Mouse (Mus musculus) right cerebral cortex, postnatal 36 days (tissue): ENCODE results near the gene 1520401A03Rik.

ENCODE experiments used
- DNase-seq, 2 experiments: peaks; one replicate each; pipeline ENCODE4 v3.0.0; 2022; ENCODE audit warnings: low spot score in 2 of 2, mixed read lengths in 1 of 2

1520401A03Rik gene

DNA sequence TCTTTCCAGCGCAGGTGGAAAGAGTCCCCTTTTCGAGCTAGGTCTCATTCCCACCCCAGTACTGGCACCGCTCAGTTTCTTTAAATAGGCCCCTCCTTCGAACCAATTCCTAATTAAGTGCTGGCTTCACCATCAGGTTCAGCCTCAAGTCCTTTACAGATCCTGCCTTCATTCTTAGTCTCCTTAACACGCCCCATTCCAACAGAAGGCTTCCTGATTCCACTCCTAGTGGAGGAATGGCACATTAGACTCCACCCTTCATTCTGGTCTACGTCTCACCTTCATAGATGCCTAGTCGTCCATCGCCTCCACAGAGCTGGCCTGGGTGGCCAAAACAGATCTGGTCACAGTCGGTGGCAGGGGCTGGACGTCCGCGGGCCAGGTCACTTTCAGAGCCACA, 20.4 kb upstream of the 1520401A03Rik start:
- DNase-seq = no peak

DNA sequence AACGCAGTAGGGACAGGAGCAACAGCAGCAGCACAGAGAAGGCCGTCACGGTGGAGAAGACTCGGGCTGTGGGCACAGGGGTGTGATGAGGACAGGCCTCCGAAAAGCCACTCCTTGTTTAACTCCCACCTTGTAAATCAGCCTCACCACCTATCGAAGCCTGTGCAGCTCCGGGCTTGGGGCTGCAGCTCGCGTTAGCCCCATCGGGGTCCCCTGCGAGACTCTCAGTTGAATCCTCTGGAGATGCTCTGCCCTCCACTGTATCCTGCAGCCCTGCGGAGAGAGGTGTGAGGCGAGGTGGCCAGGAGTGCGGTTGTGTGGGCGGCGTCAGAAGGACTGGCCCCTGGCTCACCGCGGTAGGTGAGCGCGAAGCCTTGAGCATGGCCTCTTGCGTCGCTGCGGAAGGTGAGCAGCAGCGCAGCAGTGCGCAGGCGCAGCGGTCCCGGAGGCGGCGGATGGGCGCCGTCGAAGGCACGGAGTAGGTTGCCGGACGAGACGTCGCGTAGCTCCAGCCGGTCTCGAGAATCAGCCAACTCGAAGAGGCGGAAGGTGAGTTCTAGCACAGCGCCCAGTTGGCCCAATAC, 19.7 kb upstream of the 1520401A03Rik start:
- no peak for DNase-seq

DNA sequence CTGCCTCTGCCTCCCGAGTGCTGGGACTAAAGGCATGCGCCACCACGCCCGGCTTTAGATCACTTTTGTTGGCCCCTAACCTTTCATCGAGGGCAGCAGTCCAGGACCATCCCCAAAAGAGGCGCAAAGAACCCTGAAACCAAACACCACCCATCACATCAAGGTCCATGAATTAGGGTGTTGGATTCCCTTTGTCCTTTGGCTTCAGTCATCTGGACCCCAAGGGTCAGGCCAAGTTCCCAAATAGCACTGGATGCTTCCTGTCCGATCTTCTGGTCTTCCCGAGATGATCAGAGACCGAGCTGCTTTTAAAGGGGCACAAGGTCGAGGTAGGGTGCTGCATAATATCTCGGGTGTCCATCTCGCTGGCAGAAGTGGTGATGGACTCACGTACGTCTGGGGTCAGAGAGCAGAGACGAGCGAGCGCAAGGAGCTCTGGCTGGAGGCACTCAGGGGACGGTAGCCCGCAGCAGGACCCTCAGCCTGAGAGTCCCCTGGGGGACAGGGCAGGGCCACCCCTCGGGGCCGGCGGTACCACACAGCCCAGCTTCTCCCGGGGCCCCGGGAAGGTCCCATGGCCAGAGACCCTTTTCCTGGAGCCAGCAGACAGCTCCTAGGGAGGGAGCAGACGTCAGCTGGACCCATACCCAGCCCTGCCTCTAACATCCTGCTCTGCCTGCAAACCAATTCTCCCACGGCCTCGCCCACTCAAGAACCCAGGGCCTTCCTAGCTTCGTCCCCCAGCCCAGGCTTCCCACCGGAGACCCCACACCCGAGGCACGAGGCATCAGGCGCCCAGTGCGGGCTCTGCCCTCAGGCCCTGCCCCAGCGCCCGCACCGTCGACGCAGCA, 19.0 kb upstream of the 1520401A03Rik start:
- no peak for DNase-seq

DNA sequence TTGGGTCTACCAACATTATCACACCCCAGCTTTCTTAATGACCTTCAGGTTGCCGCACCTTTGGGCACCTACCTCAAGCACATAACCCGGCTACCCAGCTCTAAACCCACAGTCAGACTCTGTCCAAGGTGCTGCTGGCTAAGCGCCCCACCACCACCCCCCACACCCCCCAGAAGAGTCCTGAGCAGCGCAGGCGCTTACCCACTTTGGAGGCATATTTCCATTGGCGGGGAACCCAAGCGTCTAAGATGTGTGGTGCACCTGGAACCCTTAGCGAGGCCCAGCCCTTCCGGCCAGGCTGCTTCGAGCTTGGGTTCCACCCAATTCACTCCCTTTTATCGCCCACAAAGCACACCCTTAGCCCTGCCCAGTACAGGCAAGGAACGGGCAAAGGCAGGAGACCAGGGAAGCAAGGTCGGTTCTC, 18.0 kb upstream of the 1520401A03Rik start, which contains the start of gene Paqr4:
Gene Paqr4 (minus strand): TSS at position 270 of the 424 bp plus-strand sequence.
- DNase-seq = no peak

GRCm38 (mm10) chr17:23740136-23740584, 17.6 kb upstream of the 1520401A03Rik start:
- DNase-seq = peak; percentile 92 to 94

GRCm38 (mm10) chr17:23739202-23740135, 16.9 kb upstream of the 1520401A03Rik start:
- peak; percentile 48 to 50 for DNase-seq

- no peak for DNase-seq
These were observed 16.2 kb upstream of the 1520401A03Rik start for GRCm38 (mm10) chr17:23738836-23739201.

GRCm38 (mm10) chr17:23737493-23738445, 15.2 kb upstream of the 1520401A03Rik start:
- DNase-seq = no peak

DNA sequence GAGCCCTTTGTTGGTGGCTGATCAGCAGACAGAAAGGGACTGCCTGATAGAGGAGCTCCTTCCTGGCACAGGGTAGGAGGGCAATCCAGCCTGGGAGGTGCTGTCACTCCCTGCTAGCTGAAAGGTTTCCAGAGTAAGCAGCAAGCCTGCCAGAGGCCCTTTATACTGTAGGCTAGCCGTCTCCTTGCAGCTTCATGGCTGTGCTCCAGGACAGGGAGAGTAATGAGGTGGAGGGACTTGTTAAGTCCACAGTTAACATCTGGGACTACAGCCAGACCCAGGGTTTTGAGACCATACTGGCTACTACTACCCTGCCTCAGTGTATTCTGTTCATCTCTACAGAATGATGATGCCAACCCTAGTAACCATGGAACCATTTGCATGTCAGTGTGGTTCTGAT, 11.8 kb upstream of the 1520401A03Rik start:
- DNase-seq = no peak

DNA sequence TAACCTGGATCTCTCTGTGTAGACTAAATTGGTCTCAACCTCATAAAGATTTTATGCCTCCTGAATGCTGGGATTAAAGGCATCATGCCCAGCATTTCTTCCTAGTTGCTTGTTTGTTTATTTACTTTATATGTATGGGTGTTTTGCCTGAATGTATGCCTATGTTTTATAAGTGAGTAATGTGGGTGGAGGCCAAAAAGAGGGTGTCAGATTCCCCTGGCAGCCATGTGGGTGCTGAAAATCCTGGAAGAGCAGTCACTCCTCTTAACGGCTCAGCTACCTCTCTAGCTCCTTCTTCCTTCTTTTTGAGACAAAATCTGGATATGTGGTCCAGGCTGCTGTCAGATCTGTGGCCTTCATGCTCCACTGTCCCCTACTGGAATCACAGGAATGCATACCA, 7.9 kb upstream of the 1520401A03Rik start:
- DNase-seq = no peak

- DNase-seq = no peak
These were observed 4.2 kb upstream of the 1520401A03Rik start for GRCm38 (mm10) chr17:23726758-23727142.

DNA sequence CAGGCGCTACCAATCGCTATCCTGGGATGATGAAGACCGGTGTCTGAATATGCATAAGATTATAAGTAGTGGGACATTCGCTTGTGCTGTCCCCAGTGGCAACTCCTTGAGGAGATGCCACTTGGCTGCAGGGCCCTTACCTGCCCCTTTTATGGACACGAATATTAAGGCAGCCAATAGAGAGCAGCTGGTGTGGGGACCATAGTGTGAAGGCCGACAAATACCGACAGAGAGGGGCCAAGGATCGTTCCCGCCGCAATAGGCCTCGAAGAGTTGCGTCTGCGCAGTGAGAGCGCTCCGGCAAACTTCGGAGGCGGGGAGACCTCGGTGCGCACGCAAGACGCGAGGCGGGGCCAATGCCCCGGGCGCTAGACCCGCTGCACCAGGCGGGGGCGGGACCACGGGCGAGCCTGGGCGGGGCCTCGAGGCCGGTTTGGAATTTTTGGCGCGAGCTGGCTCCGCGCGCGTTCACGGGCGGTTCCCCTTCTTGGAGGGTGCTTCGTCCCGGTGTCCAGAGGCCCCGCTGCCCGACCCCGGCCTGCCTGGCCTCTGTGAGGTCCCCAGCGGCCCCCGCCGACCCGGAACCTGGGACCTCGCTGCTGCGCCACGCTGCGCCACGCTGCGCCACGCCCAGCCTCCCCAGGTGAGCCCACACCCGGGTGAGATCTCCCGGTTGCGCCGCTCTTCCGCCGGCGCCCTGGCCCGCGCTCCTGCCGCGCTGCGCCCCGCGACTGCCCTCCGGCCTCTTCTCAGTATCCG, 3.6 kb upstream of the 1520401A03Rik start, which contains the start of gene Pkmyt1:
Gene Pkmyt1 (plus strand): TSS at position 338 of the 759 bp plus-strand sequence.
- peak; percentile 87 to 91 for DNase-seq

DNA sequence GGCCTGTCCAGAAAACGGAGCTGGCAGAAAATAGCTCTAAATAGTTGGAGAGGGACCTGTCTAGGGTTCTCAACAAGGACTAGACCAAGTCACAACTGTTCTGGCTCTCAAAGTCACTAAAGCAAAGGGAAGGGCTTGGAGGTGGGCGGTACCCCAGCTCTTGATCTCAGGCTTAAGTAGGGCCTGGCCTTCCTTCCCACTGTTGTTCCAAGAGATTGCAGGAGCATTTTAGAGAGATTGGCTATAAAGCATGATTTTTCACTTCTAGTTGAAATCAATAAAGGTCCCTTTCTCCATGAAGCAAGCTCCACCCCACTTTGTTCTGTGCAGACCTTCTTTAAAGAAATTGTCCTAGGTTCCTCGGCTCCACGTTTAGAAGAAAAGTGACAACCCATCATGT, 2.9 kb upstream of the 1520401A03Rik start:
- no peak for DNase-seq

DNA sequence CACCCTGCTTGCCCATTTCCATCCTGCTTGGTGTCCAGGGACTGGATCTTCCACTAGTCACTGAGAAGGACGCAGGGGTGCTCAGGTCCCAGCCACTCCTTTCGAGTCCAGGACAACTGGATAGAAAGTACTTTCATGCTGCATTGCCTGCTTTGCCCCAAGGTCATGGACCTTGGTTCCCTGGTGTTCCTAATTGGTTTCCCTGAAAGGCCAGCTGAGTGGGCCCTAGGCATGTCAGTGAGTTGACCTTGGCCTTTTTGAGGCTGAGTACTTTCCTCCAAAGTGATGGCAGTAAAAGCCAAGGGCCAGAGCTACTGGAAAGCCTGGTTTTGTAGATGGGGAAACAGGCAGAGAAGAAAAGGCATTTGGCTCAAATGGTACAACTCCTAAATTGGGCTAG, 697 bp downstream of the 1520401A03Rik start:
- DNase-seq = no peak

DNA sequence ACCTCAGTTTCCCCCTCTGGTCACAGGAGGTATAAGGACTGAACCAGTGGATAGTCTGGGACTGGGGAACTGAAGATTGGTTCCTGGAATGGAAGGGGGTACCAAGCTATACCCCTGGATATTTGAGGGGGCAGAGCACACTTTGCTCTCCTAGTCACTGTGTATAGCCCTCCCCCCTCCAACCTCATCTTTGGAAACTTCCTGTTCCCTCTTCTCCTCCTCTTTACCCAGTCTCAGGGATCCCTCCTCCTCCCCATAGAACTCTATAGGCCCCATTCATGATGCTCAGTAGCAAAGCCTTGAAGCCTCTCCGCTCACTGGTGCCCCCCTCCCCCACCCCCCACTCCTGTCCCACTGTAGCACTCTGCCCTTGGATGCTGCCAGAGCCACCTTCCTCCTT, 3.1 kb downstream of the 1520401A03Rik start:
- DNase-seq = no peak

GRCm38 (mm10) chr17:23717003-23717402, 5.6 kb downstream of the 1520401A03Rik start:
- DNase-seq = no peak

DNA sequence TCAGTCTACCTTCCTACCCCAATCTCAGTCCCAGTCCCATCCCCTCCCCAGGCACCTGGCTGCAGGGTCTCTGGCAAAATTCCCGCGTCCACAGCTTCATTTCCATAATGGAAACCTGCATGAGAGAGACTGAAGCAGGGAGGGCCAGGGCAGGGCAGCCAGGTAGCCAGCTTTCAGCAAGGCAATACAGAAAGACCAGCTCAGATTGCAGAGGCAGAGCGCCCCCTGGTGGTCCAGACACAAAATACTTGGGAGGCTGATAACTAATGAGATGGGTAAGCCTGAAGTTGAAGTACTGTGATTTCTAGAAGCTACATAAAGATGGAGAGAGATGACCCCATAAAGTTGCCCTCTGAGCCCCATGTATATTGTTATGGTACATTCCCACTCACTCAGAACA, 16.4 kb downstream of the 1520401A03Rik start:
- peak; percentile 47 to 49 for DNase-seq

DNA sequence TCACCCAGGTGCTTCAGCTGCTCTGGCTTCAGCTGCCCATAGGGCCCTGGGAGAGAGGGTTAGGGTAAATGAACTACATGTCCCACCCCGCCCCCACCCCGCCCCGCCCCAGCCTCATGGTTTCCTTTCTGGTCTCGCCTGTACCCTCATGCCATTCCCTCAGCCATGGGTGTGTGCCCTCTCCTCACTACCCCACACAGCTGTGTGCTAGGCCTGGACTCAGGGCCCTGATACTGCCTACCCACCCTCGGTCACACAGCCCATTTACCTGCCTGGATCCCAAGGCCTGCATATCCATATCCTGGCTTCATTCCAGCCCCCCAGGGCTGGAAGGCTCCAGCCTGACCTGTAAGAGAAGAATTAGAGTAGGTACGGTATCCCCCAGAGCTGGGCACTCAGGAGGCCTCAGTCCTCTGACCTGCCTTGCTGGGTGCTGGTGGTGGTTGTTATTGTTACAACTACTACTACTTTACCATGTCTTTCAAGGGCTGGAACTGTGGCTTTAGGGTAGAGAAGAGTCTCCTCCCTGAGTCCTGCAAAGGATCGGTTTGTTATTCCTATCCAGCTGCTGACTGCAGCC, 17.0 kb downstream of the 1520401A03Rik start:
- no peak for DNase-seq

- peak in 1 of 2 experiments; percentile 43 for DNase-seq
These were observed 17.8 kb downstream of the 1520401A03Rik start for GRCm38 (mm10) chr17:23704741-23705140.

- DNase-seq = no peak
These were observed 19.3 kb downstream of the 1520401A03Rik start for GRCm38 (mm10) chr17:23703301-23703700.
